Mouse (Mus musculus) brown adipose tissue, adult 24 weeks (tissue): ENCODE results near the gene Zfp182. TPM values are rescaled to one million over a fixed set of nuclear protein-coding genes. Genes with fewer than 3 reads are reported as not detected.

Experiments used
- H3K27ac ChIP-seq: fragments of 200-500 bp; replicated peaks from 2 replicates; pipeline ENCODE4 v1.5.1; 2012; ENCODE audit warnings: low read depth, mild to moderate bottlenecking, low read length
- H3K4me1 ChIP-seq: fragments of 200-500 bp; 2 replicates; pipeline ENCODE4 v1.6.1; 2012; ENCODE audit warnings: low read length, mixed read lengths; ENCODE audit not compliant: control insufficient read depth, insufficient read depth, insufficient read length
- H3K4me3 ChIP-seq: fragments of 200-500 bp; 2 replicates; pipeline ENCODE4 v1.5.1; 2012; ENCODE audit warnings: low read depth, mild to moderate bottlenecking, low read length, moderate library complexity; ENCODE audit not compliant: insufficient read depth
- polyA plus RNA-seq: library from polyadenylated mRNA; stranded (reverse); fragments of >200 nt; gene quantifications from 2 replicates; pipeline ENCODE4 v1.2.4, GENCODE M21; 2012; ENCODE audit not compliant: missing spikeins, insufficient read depth, insufficient read length

Gene Zfp182
- 2.2 and 2.8 TPM in 2 replicates for polyA plus RNA-seq

DNA sequence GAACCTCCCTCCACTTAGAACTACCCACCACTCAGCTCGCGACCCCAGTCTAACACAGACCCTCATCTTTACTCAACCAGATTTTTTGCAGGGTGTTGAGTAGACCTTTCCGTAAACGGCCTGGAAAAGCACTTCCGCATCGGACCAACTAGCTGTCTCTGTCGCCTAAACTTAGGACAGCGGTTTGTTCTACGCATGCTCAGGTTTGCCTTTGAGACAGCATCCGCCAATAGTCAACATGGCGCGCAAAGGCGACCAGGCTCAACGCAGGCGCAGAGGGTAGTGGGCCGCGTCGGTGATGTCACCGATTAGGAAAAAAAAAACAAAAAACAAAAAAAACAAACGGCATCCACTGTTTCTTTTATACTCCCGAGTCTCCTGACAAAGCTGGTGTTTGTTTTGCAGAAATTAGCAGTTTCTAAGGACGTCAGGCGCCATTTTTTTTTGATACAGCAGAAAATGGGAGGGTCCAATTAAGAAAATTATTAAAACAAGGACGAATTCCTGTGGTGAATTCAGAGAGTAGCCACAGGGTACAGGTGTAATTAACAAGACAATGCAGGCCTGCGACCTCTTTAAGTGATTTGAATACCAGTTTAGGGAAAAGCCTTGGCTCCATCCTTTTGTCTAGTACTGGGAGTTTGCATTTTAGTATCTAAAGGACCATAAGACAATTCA is at the start of gene Zfp182:
Zfp182 (minus strand) TSS at position 451 of the 678 bp plus-strand sequence.
- Histone ChIP-seq H3K4me1 (no peaks in the 10 kb centered on the region), H3K27ac (peak within 1 kb of the TSS; percentile 36; the same call in 1 of the 2 replicates), H3K4me3 (peak within 1 kb of the TSS; percentile 80)

- Histone ChIP-seq H3K27ac (0 out of 2 replicates have a peak overlapping the region, but pooled peaks have one; percentile 49), H3K4me1 (no peaks in the 10 kb centered on the region), H3K4me3 (peak overlapping the region; percentile 45)
Measured at GRCm38 (mm10) chrX:21089867-21090239, 27.7 kb upstream of the Zfp182 start.

- H3K27ac ChIP-seq: peak within 1 kb of the TSS; percentile 87
- peak within 1 kb of the TSS; percentile 77 for H3K4me3 ChIP-seq
- no peaks in the 10 kb centered on the region for H3K4me1 ChIP-seq
Measured at GRCm38 (mm10) chrX:21088983-21089866, 27.1 kb upstream of the Zfp182 start, which contains the start of gene Zfp300. TSS of gene Zfp300 (minus strand) at chrX:21089527.

DNA sequence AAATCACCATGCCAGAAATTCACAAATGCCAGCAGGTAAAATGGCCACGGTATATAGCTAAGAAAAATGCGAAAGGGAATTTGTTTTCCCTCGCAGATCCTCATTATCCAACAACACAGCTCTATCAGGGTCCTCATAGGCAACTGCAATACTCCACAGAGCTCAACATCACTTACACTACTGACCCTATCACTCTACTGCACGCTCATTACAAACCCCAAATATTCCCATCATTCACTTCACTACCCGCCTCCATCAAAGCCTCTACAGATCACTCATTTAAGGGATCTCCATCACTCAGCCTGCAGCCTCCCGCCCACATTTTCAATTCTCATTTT is 26.5 kb upstream of the Zfp182 start:
- H3K4me1 ChIP-seq: no peaks in the 10 kb centered on the region
- H3K27ac ChIP-seq: peak overlapping the region; percentile 56; the same call in 1 of the 2 replicates
- H3K4me3 ChIP-seq: peak overlapping the region; percentile 77

GRCm38 (mm10) chrX:21068106-21068505 is 6.0 kb upstream of the Zfp182 start, which contains the start of gene Spaca5:
TSS of gene Spaca5 (plus strand) at chrX:21068406.
- no peaks in the 10 kb centered on the region for H3K4me1 ChIP-seq
- no peak within 1 kb of the TSS for H3K4me3 ChIP-seq
- H3K27ac ChIP-seq: no peak within 1 kb of the TSS

DNA sequence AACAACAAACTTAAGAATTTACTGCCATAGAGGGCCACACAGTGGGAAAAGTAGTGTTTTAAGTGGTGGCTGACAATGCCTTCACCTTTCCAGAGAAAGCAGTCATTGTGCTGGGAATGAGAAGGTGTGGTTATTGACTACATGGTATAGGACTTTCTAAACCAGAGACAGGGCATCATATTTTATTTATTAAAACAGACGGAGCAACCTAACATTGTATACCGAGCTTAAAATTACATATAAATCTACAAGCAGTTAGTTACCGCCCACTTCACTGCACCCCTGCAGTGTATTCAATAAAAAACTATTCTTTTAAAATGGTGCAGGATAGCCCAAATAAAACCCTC is 401 bp upstream of the Zfp182 start:
- Histone ChIP-seq H3K27ac (0 out of 2 replicates have a peak overlapping the region, but pooled peaks have one; percentile 36), H3K4me1 (no peaks in the 10 kb centered on the region), H3K4me3 (peak overlapping the region; percentile 63)

DNA sequence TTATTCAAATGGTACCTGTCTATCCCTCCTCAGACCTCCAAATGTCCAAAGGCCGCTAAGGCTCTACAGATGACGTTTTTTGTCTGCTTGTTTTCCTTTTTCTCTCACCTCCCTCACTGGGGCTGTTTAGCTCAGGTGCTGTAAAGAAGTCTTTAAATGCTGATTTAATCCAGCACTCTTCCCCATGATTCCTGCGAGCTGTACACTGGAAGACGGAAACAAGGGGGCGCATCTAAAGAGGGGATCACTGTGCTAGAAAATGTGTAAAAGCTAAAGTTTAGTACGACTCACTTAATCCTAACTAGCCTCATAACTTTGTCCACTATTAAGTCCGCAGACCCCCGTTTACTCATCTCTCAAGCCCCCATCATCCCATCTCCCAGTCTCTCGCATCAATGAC is 656 bp downstream of the Zfp182 start:
- H3K4me1 ChIP-seq: no peaks in the 10 kb centered on the region
- H3K27ac ChIP-seq: no peak overlapping the region; the same call in 1 of the 2 replicates
- peak overlapping the region; percentile 80 for H3K4me3 ChIP-seq

DNA sequence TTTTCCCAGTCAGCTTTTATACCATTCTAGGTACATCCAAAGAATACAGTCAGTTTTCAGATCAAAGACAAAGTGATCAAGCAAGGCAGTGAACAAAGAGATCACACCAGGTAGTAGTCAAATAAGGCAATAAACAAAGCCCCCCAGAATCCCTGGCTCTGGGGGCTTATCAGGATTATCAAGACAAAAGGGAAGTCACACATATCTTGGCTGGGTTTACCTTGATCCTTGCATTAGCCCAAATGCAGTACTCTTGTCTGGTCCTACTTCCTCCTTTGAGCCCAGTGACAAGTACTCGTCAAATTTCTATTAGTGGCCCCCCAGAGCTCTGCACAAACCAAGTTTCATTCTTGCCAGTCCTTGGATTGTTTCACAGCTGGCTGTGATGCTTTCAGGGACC is 81.2 kb downstream of the Zfp182 start:
- Histone ChIP-seq H3K4me3 (no peak overlapping the region), H3K4me1 (no peaks in the 10 kb centered on the region), H3K27ac (no peak overlapping the region)

Other genes starting within 250 kb of the Zfp182 start
- gene Timp1, start 192.2 kb downstream of the Zfp182 start, polyA plus RNA-seq: not detected in 2 replicates
- not detected in 2 replicates for gene Syn1, start 141.3 kb downstream of the Zfp182 start, polyA plus RNA-seq
- gene Cfp, start 130.8 kb downstream of the Zfp182 start, polyA plus RNA-seq: 9.0 and 13.0 TPM in 2 replicates
- 5.5 and 8.8 TPM in 2 replicates for gene Elk1, start 111.7 kb downstream of the Zfp182 start, polyA plus RNA-seq
- gene Uxt, start 100.3 kb downstream of the Zfp182 start, polyA plus RNA-seq: 103 and 122 TPM in 2 replicates
- gene Spaca5, start 6.1 kb upstream of the Zfp182 start, polyA plus RNA-seq: not detected in 2 replicates
- gene Zfp300, start 27.2 kb upstream of the Zfp182 start, polyA plus RNA-seq: 0.63 and 0.67 TPM in 2 replicates
- gene Ssxa1, start 53.5 kb upstream of the Zfp182 start, polyA plus RNA-seq: not detected in 2 replicates
- not detected in 2 replicates for gene Gm21876, start 113.3 kb upstream of the Zfp182 start, polyA plus RNA-seq